Mouse (Mus musculus) liver, embryonic 14.5 days (tissue): ENCODE results near the gene Mitf. TPM values are rescaled to one million over a fixed set of nuclear protein-coding genes. Genes with fewer than 3 reads are reported as not detected.

Experiments
- ATAC-seq: fragments of 200-750 bp; cut with Nextera tagmentation; 2 replicates; pipeline ENCODE4 v1.8.0; 2017; ENCODE audit warnings: moderate number of reproducible peaks, mild to moderate bottlenecking, moderate library complexity; ENCODE audit not compliant: insufficient read depth
- DNase-seq, 3 experiments: peaks; one replicate each; pipeline ENCODE4 v3.0.0-alpha.2; 2012 to 2013; ENCODE audit warnings: low read depth in 3 of 3, low spot score in 3 of 3
- H3K27ac ChIP-seq: fragments of 300-500 bp; sonication (generic); 2 replicates; pipeline ENCODE4 v1.5.1; 2014; ENCODE audit warnings: moderate library complexity, mild to moderate bottlenecking, control low read depth, inconsistent platforms
- H3K27me3 ChIP-seq: fragments of 300-500 bp; sonication (generic); 2 replicates; pipeline ENCODE4 v1.6.1; 2014; ENCODE audit warnings: mild to moderate bottlenecking, low read length, moderate library complexity; ENCODE audit not compliant: control insufficient read depth, insufficient read depth
- H3K36me3 ChIP-seq: fragments of 300-500 bp; sonication (generic); replicated peaks from 2 replicates; pipeline ENCODE4 v1.6.1; 2014; ENCODE audit warnings: low read depth; ENCODE audit not compliant: control insufficient read depth, insufficient read depth
- H3K4me1 ChIP-seq, 2 experiments: fragments of 200-500 bp in 1 of 2; fragments of 300-500 bp in 1 of 2; sonication (generic) in 1 of 2; replicated peaks; 2 replicates each; pipeline ENCODE4 v1.6.1; 2012 to 2014; ENCODE audit warnings: antibody characterized with exemption in 1 of 2, inconsistent platforms in 1 of 2, low read length in 1 of 2; ENCODE audit not compliant: control insufficient read depth in 2 of 2, insufficient read depth in 2 of 2
- H3K4me2 ChIP-seq: fragments of 300-500 bp; sonication (generic); 2 replicates; pipeline ENCODE4 v1.6.1; 2014; ENCODE audit warnings: low read depth, mild to moderate bottlenecking, control low read depth, moderate library complexity
- H3K4me3 ChIP-seq, 2 experiments: fragments of 200-500 bp in 1 of 2; fragments of 300-500 bp in 1 of 2; sonication (generic) in 1 of 2; 2 replicates each; pipeline ENCODE4 v1.5.1; 2012 to 2014; ENCODE audit warnings: low read depth in 2 of 2, low read length in 2 of 2, mild to moderate bottlenecking in 2 of 2, control low read depth in 1 of 2, inconsistent platforms in 1 of 2, moderate library complexity in 1 of 2; ENCODE audit not compliant: insufficient read depth in 1 of 2
- H3K9ac ChIP-seq: fragments of 300-500 bp; sonication (generic); replicated peaks from 2 replicates; pipeline ENCODE4 v1.6.1; 2014; ENCODE audit warnings: mild to moderate bottlenecking, control low read depth, moderate library complexity
- H3K9me3 ChIP-seq: fragments of 300-500 bp; sonication (generic); 2 replicates; pipeline ENCODE4 v1.6.1; 2016; ENCODE audit warnings: low read length, mixed read lengths; ENCODE audit not compliant: control insufficient read depth
- CTCF ChIP-seq: IDR thresholded peaks from 2 replicates; pipeline ENCODE4 v1.5.1; 2016; ENCODE audit warnings: antibody characterized with exemption, low read depth, control low read depth
- EP300 ChIP-seq: IDR thresholded peaks from 2 replicates; pipeline ENCODE4 v1.6.1; 2016; ENCODE audit warnings: antibody characterized with exemption, low read depth
- WGBS: fragments of 180-500 bp; shearing (Covaris S2); extraction: QIAGEN DNeasy Blood & Tissue Kit; methylation state at CpG from one replicate; pipeline ENCODE4 v1.1.7; 2014; ENCODE audit not compliant: insufficient replicate concordance; 5-methylcytosine and 5-hydroxymethylcytosine counted together
- polyA plus RNA-seq, 2 experiments: library from polyadenylated mRNA; depleted of rRNA in 1 of 2; stranded (reverse) in 1 of 2; unstranded in 1 of 2; fragments of >200 nt; fragmentation: Nextera tagmentation in 1 of 2; extraction: Ambion mirVana in 1 of 2; gene quantifications; 2 replicates each; pipeline versions ENCODE4 v1.2.1 to v1.2.3; 2012 to 2014

Gene Mitf
- polyA plus RNA-seq, 2 experiments, result 0.25 to 0.38 TPM

GRCm38 (mm10) chr6:97818948-97819347 is 12.1 kb downstream of the Mitf start:
- H3K4me1 ChIP-seq, result no peaks in the 10 kb centered on the region
- no peak for ATAC-seq
- H3K9ac ChIP-seq, result no peak overlapping the region
- H3K27ac ChIP-seq, result no peak overlapping the region
- H3K27me3 ChIP-seq, result no peaks in the 10 kb centered on the region
- no peak for DNase-seq
- WGBS, result 61% methylated on average over 5 of the region's 5 CpGs
- no peaks in the 10 kb centered on the region for H3K9me3 ChIP-seq
- no peak overlapping the region for H3K4me2 ChIP-seq
- no peaks in the 10 kb centered on the region for H3K36me3 ChIP-seq
- TF ChIP-seq EP300 (no peak), CTCF (no peak)
- H3K4me3 ChIP-seq, result no peak overlapping the region

- no peaks in the 10 kb centered on the region for H3K27me3 ChIP-seq
- ATAC-seq (no peak), DNase-seq (no peak)
- TF ChIP-seq EP300, result no peak
- no peak overlapping the region for H3K9ac ChIP-seq
- no peak overlapping the region for H3K4me2 ChIP-seq
- WGBS, result 54% methylated on average over 8 of the region's 8 CpGs
- H3K27ac ChIP-seq, result no peak overlapping the region
- no peaks in the 10 kb centered on the region for H3K9me3 ChIP-seq
- H3K4me1 ChIP-seq, result no peaks in the 10 kb centered on the region
- no peak overlapping the region for H3K4me3 ChIP-seq
- H3K36me3 ChIP-seq, result no peaks in the 10 kb centered on the region
These were observed 13.7 kb downstream of the Mitf start for GRCm38 (mm10) chr6:97820505-97820904.

GRCm38 (mm10) chr6:97821811-97822210 is 15.0 kb downstream of the Mitf start:
- H3K36me3 ChIP-seq, result no peaks in the 10 kb centered on the region
- H3K27ac ChIP-seq, result no peak overlapping the region
- no peaks in the 10 kb centered on the region for H3K9me3 ChIP-seq
- no peak overlapping the region for H3K4me3 ChIP-seq
- TF ChIP-seq EP300 (no peak), CTCF (no peak)
- ATAC-seq, result no peak
- no peak overlapping the region for H3K4me2 ChIP-seq
- H3K27me3 ChIP-seq, result no peaks in the 10 kb centered on the region
- DNase-seq, result no peak
- 65% methylated on average over 7 of the region's 7 CpGs for WGBS
- no peak overlapping the region for H3K9ac ChIP-seq
- no peaks in the 10 kb centered on the region for H3K4me1 ChIP-seq

GRCm38 (mm10) chr6:97826642-97827275 is 19.9 kb downstream of the Mitf start:
- ATAC-seq, result no peak
- no peaks in the 10 kb centered on the region for H3K36me3 ChIP-seq

GRCm38 (mm10) chr6:97828021-97828420 is 21.2 kb downstream of the Mitf start:
- H3K36me3 ChIP-seq, result no peaks in the 10 kb centered on the region
- no peak overlapping the region for H3K27ac ChIP-seq
- no peak overlapping the region for H3K9ac ChIP-seq
- H3K4me3 ChIP-seq, result no peak overlapping the region
- H3K27me3 ChIP-seq, result no peaks in the 10 kb centered on the region
- H3K4me2 ChIP-seq, result no peak overlapping the region
- ATAC-seq (no peak), DNase-seq (no peak)
- no peaks in the 10 kb centered on the region for H3K4me1 ChIP-seq
- TF ChIP-seq CTCF (no peak), EP300 (no peak)
- 70% methylated on average over 3 of the region's 3 CpGs for WGBS
- H3K9me3 ChIP-seq, result no peaks in the 10 kb centered on the region

More at GRCm38 (mm10) chr6:97826642-97827275, 19.9 kb downstream of the Mitf start:
- Histone ChIP-seq H3K4me3 (no peak overlapping the region), H3K9me3 (no peaks in the 10 kb centered on the region), H3K4me1 (no peaks in the 10 kb centered on the region), H3K9ac (no peak overlapping the region), H3K4me2 (no peak overlapping the region), H3K27me3 (no peaks in the 10 kb centered on the region), H3K27ac (no peak overlapping the region)
- no peak for DNase-seq
- WGBS, result 67% methylated on average over 7 of the region's 7 CpGs
- TF ChIP-seq EP300, result no peak
- no peak for TF ChIP-seq CTCF
